Mouse (Mus musculus) limb, embryonic 12.5 days (tissue): ENCODE measurements around the gene Clmn. TPM values are rescaled to one million over a fixed set of nuclear protein-coding genes. Genes with fewer than 3 reads are reported as not detected.

Source experiments
- ATAC-seq: fragments of 200-750 bp; cut with Nextera tagmentation; 2 replicates; pipeline ENCODE4 v1.8.0; 2017; ENCODE audit warnings: low read depth, moderate TSS enrichment; ENCODE audit not compliant: insufficient number of reproducible peaks, insufficient read depth, low FRiP score, low TSS enrichment
- H3K27ac ChIP-seq: fragments of 300-500 bp; sonication (generic); 2 replicates; pipeline ENCODE4 v1.5.1; 2016; ENCODE audit warnings: mild to moderate bottlenecking, moderate library complexity
- H3K27me3 ChIP-seq: fragments of 300-500 bp; sonication (generic); 2 replicates; pipeline ENCODE4 v1.6.1; 2016; ENCODE audit warnings: mild to moderate bottlenecking, moderate library complexity
- H3K36me3 ChIP-seq: fragments of 300-500 bp; sonication (generic); 2 replicates; pipeline ENCODE4 v1.6.1; 2016; ENCODE audit warnings: mild to moderate bottlenecking, moderate library complexity
- H3K4me1 ChIP-seq: fragments of 300-500 bp; sonication (generic); replicated peaks from 2 replicates; pipeline ENCODE4 v1.6.1; 2016
- H3K4me2 ChIP-seq: fragments of 300-500 bp; sonication (generic); 2 replicates; pipeline ENCODE4 v1.6.1; 2016; ENCODE audit warnings: mild to moderate bottlenecking, moderate library complexity
- H3K4me3 ChIP-seq: fragments of 300-500 bp; sonication (generic); replicated peaks from 2 replicates; pipeline ENCODE4 v1.5.1; 2016; ENCODE audit warnings: mild to moderate bottlenecking
- H3K9ac ChIP-seq: fragments of 300-500 bp; sonication (generic); replicated peaks from 2 replicates; pipeline ENCODE4 v1.6.1; 2016; ENCODE audit warnings: mild to moderate bottlenecking, moderate library complexity
- H3K9me3 ChIP-seq: fragments of 300-500 bp; sonication (generic); 2 replicates; pipeline ENCODE4 v1.6.1; 2016; ENCODE audit warnings: mild to moderate bottlenecking, moderate library complexity
- WGBS: fragments of 180-500 bp; shearing (Covaris S2); methylation state at CpG from one replicate; pipeline ENCODE4 v1.1.7; 2016; 5-methylcytosine and 5-hydroxymethylcytosine counted together
- polyA plus RNA-seq: library from polyadenylated mRNA; unstranded; fragments of >200 nt; fragmentation: Nextera tagmentation; extraction: Ambion mirVana; gene quantifications from 2 replicates; pipeline ENCODE4 v1.2.1, GENCODE M21; 2016

Clmn gene
- polyA plus RNA-seq, 1 experiment from 2014 or later = 5.2 TPM

- ATAC-seq = no peak
- peaks cover 73% of the 10 kb centered on the region for H3K4me1 ChIP-seq
- H3K4me3 ChIP-seq = no peak overlapping the region
- H3K4me2 ChIP-seq = no peak overlapping the region
- H3K9ac ChIP-seq = no peak overlapping the region
- peak overlapping the region; percentile 62; the same call in 1 of the 2 replicates for H3K27ac ChIP-seq
- H3K9me3 ChIP-seq = no peaks in the 10 kb centered on the region
- H3K36me3 ChIP-seq = no peaks in the 10 kb centered on the region
- WGBS = 62% methylated on average over 3 of the region's 3 CpGs
- H3K27me3 ChIP-seq = no peaks in the 10 kb centered on the region; the same call in 1 of the 2 replicates
Observed at GRCm38 (mm10) chr12:104899835-104900234, 35.0 kb upstream of the Clmn start.

- Histone ChIP-seq H3K9ac (no peak overlapping the region), H3K9me3 (no peaks in the 10 kb centered on the region), H3K27me3 (no peaks in the 10 kb centered on the region; the same call in 1 of the 2 replicates), H3K4me2 (no peak overlapping the region), H3K36me3 (no peaks in the 10 kb centered on the region), H3K4me1 (peaks cover 67% of the 10 kb centered on the region), H3K27ac (no peak overlapping the region), H3K4me3 (no peak overlapping the region)
- no peak for ATAC-seq
- 64% methylated on average over 11 of the region's 11 CpGs for WGBS
Observed at GRCm38 (mm10) chr12:104899161-104899560, 34.3 kb upstream of the Clmn start.

- no peak for ATAC-seq
- WGBS = 73% methylated on average over 9 of the region's 9 CpGs
Observed at GRCm38 (mm10) chr12:104898718-104899117, 33.8 kb upstream of the Clmn start.

GRCm38 (mm10) chr12:104897051-104897618 is 32.3 kb upstream of the Clmn start:
- WGBS = 42% methylated on average over 8 of the region's 8 CpGs
- peak; percentile 73 for ATAC-seq
- Histone ChIP-seq H3K36me3 (no peaks in the 10 kb centered on the region), H3K4me2 (no peak overlapping the region), H3K27ac (peak overlapping the region; percentile 91), H3K9me3 (peaks cover 5% of the 10 kb centered on the region; the same call in 1 of the 2 replicates), H3K27me3 (no peaks in the 10 kb centered on the region; the same call in 1 of the 2 replicates), H3K4me1 (peaks cover 55% of the 10 kb centered on the region), H3K9ac (no peak overlapping the region), H3K4me3 (no peak overlapping the region)

More at GRCm38 (mm10) chr12:104898718-104899117, 33.8 kb upstream of the Clmn start:
- Histone ChIP-seq H3K4me1 (peaks cover 62% of the 10 kb centered on the region), H3K36me3 (no peaks in the 10 kb centered on the region), H3K27me3 (no peaks in the 10 kb centered on the region; the same call in 1 of the 2 replicates), H3K9me3 (no peaks in the 10 kb centered on the region), H3K4me3 (no peak overlapping the region), H3K9ac (no peak overlapping the region), H3K27ac (no peak overlapping the region), H3K4me2 (no peak overlapping the region)

- no peaks in the 10 kb centered on the region for H3K36me3 ChIP-seq
- peak; percentile 19; the same call in 1 of the 2 replicates for ATAC-seq
- no peak overlapping the region for H3K4me3 ChIP-seq
- peak overlapping the region; percentile 91 for H3K27ac ChIP-seq
- H3K4me1 ChIP-seq = peaks cover 51% of the 10 kb centered on the region
- H3K27me3 ChIP-seq = no peaks in the 10 kb centered on the region; the same call in 1 of the 2 replicates
- no peak overlapping the region for H3K9ac ChIP-seq
- H3K4me2 ChIP-seq = no peak overlapping the region
- peaks cover 5% of the 10 kb centered on the region; the same call in 1 of the 2 replicates for H3K9me3 ChIP-seq
- 78% methylated on average over 16 of the region's 16 CpGs for WGBS
Observed at GRCm38 (mm10) chr12:104896640-104897039, 31.8 kb upstream of the Clmn start.

GRCm38 (mm10) chr12:104892245-104892644 is 27.4 kb upstream of the Clmn start:
- 95% methylated on average over 3 of the region's 3 CpGs for WGBS
- Histone ChIP-seq H3K27me3 (no peaks in the 10 kb centered on the region; the same call in 1 of the 2 replicates), H3K4me1 (peaks cover 13% of the 10 kb centered on the region), H3K4me3 (no peak overlapping the region), H3K27ac (no peak overlapping the region), H3K9ac (no peak overlapping the region), H3K9me3 (peaks cover 5% of the 10 kb centered on the region; the same call in 1 of the 2 replicates), H3K4me2 (no peak overlapping the region), H3K36me3 (no peaks in the 10 kb centered on the region)
- no peak for ATAC-seq

GRCm38 (mm10) chr12:104890066-104890465 is 25.2 kb upstream of the Clmn start:
- Histone ChIP-seq H3K27me3 (no peaks in the 10 kb centered on the region; the same call in 1 of the 2 replicates), H3K4me2 (no peak overlapping the region), H3K9ac (no peak overlapping the region), H3K27ac (0 out of 2 replicates have a peak overlapping the region, but pooled peaks have one; percentile 2), H3K4me3 (no peak overlapping the region), H3K9me3 (peaks cover 5% of the 10 kb centered on the region; the same call in 1 of the 2 replicates), H3K36me3 (no peaks in the 10 kb centered on the region), H3K4me1 (no peaks in the 10 kb centered on the region)
- ATAC-seq = no peak
- 57% methylated on average over 8 of the region's 8 CpGs for WGBS

GRCm38 (mm10) chr12:104886104-104886503 is 21.2 kb upstream of the Clmn start:
- no peak overlapping the region for H3K9ac ChIP-seq
- no peaks in the 10 kb centered on the region for H3K27me3 ChIP-seq
- H3K4me2 ChIP-seq = no peak overlapping the region
- no peak overlapping the region for H3K4me3 ChIP-seq
- no peaks in the 10 kb centered on the region for H3K9me3 ChIP-seq
- H3K27ac ChIP-seq = no peak overlapping the region
- WGBS = 87% methylated on average over 7 of the region's 7 CpGs
- ATAC-seq = no peak
- no peaks in the 10 kb centered on the region for H3K36me3 ChIP-seq
- 0 out of 2 replicates have a peak, but pooled peaks cover 6% of the 10 kb centered on the region for H3K4me1 ChIP-seq

- H3K9ac ChIP-seq = no peak overlapping the region
- H3K9me3 ChIP-seq = no peaks in the 10 kb centered on the region
- ATAC-seq = no peak
- 57% methylated on average over 5 of the region's 5 CpGs for WGBS
- H3K4me2 ChIP-seq = no peak overlapping the region
- no peak overlapping the region for H3K4me3 ChIP-seq
- H3K4me1 ChIP-seq = 0 out of 2 replicates have a peak, but pooled peaks cover 6% of the 10 kb centered on the region
- H3K36me3 ChIP-seq = no peaks in the 10 kb centered on the region
- no peak overlapping the region for H3K27ac ChIP-seq
- no peaks in the 10 kb centered on the region for H3K27me3 ChIP-seq
Observed at GRCm38 (mm10) chr12:104882533-104882932, 17.7 kb upstream of the Clmn start.

GRCm38 (mm10) chr12:104882061-104882460 is 17.2 kb upstream of the Clmn start:
- Histone ChIP-seq H3K27me3 (no peaks in the 10 kb centered on the region), H3K4me3 (no peak overlapping the region), H3K4me2 (no peak overlapping the region), H3K9me3 (no peaks in the 10 kb centered on the region), H3K36me3 (no peaks in the 10 kb centered on the region), H3K4me1 (0 out of 2 replicates have a peak, but pooled peaks cover 6% of the 10 kb centered on the region), H3K9ac (no peak overlapping the region), H3K27ac (no peak overlapping the region)
- WGBS = 60% methylated on average over 2 of the region's 2 CpGs
- no peak for ATAC-seq

GRCm38 (mm10) chr12:104881518-104882060 is 16.7 kb upstream of the Clmn start:
- no peak for ATAC-seq
- H3K36me3 ChIP-seq = no peaks in the 10 kb centered on the region
- peaks cover 3% of the 10 kb centered on the region; the same call in 1 of the 2 replicates for H3K27me3 ChIP-seq
- H3K4me2 ChIP-seq = no peak overlapping the region
- H3K9me3 ChIP-seq = no peaks in the 10 kb centered on the region
- H3K4me3 ChIP-seq = no peak overlapping the region
- no peak overlapping the region for H3K27ac ChIP-seq
- WGBS = 76% methylated on average over 4 of the region's 4 CpGs
- H3K4me1 ChIP-seq = 0 out of 2 replicates have a peak, but pooled peaks cover 6% of the 10 kb centered on the region
- H3K9ac ChIP-seq = no peak overlapping the region
